Mouse (Mus musculus) C2C12 (cell line): ENCODE results near the gene Pdk2.

Experiments
- CEBPB ChIP-seq: IDR thresholded peaks from one replicate; pipeline ENCODE4 v1.6.1; 2011; ENCODE audit warnings: low read depth, mild to moderate bottlenecking, control low read depth, moderate library complexity
- CTCF ChIP-seq: IDR thresholded peaks from one replicate; pipeline ENCODE4 v1.5.1; 2011; ENCODE audit not compliant: control insufficient read depth, insufficient read depth, insufficient read length
- FOSL1 ChIP-seq: IDR thresholded peaks from one replicate; pipeline ENCODE4 v1.8.0; 2011; ENCODE audit warnings: mild to moderate bottlenecking, low read length; ENCODE audit not compliant: poor library complexity, insufficient read depth, severe bottlenecking
- MAX ChIP-seq: IDR thresholded peaks from one replicate; pipeline ENCODE4 v1.6.1; 2011; ENCODE audit warnings: mild to moderate bottlenecking, control low read depth
- MYOG ChIP-seq: IDR thresholded peaks from one replicate; pipeline ENCODE4 v1.6.1; 2011; ENCODE audit not compliant: control insufficient read depth, insufficient read length; ENCODE audit errors: extremely low read depth
- USF1 ChIP-seq: IDR thresholded peaks from one replicate; pipeline ENCODE4 v1.6.1; 2011; ENCODE audit warnings: low read depth, mild to moderate bottlenecking, control low read depth, moderate library complexity

DNA sequence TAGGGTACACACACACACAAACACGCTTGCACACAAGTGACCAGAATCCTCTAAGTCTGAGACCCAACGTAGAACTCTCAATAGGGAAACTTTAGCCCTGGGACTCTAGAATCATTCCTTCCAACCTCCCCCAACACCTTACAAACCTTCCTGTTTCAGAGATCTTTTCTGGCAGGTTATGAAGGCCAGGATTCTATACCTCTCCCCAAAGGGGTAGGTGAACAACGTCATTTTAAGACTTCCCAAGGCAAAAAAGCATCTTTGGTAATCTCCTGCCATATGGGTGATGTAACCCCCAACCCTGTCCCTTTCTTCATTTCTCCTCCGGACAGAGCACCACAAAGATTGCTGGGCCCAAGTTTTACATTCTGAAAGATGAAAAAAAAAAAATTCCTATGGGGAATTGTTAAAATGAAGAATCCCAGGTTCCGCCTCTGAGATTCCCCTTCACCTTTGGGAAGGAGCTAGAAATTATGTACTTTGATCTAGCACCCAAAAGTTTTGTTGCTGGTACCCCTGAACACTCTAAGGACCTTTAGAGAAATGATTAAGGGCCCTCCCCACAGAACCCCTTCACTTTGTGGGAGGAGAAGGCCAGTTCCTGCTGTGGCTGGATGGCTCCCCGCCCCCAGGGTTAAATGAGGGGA, 50.9 kb downstream of the Pdk2 start:
- TF ChIP-seq CTCF (no peak), FOSL1 (no peak), CEBPB (no peak), USF1 (no peak), MYOG (no peak), MAX (no peak)
